Mouse (Mus musculus) thymus, postnatal 14 days (tissue): ENCODE data around the gene Catip.
"Not testable (repeated sequence)": the region's sequence is repeated elsewhere in the genome, so short reads cannot be mapped to it uniquely, and the experiment has no call there.

Source experiments
- DNase-seq: peaks from one replicate; pipeline ENCODE4 v3.0.0; 2021

The Catip gene

GRCm38 (mm10) chr1:74361812-74362211 is at the start of gene Catip:
TSS of gene Catip (plus strand) at chr1:74362108.
- peak; percentile 70 for DNase-seq

GRCm38 (mm10) chr1:74313049-74313692 is 48.7 kb upstream of the Catip start:
- peak; percentile 78 for DNase-seq

GRCm38 (mm10) chr1:74314796-74315195 is 47.1 kb upstream of the Catip start:
- DNase-seq: no peak

GRCm38 (mm10) chr1:74316114-74316827 is 45.6 kb upstream of the Catip start:
- DNase-seq: no peak

- no peak for DNase-seq
These were observed 43.2 kb upstream of the Catip start for GRCm38 (mm10) chr1:74318711-74319110.

GRCm38 (mm10) chr1:74321396-74321795 is 40.5 kb upstream of the Catip start:
- DNase-seq: no peak

GRCm38 (mm10) chr1:74326916-74327315 is 35.0 kb upstream of the Catip start:
- not testable (repeated sequence) for DNase-seq

GRCm38 (mm10) chr1:74329899-74330431 is 31.9 kb upstream of the Catip start:
- DNase-seq: no peak

- DNase-seq: no peak
These were observed 30.7 kb upstream of the Catip start for GRCm38 (mm10) chr1:74331046-74331681.

- peak; percentile 97 for DNase-seq
These were observed 29.6 kb upstream of the Catip start for GRCm38 (mm10) chr1:74332241-74332763.

- peak; percentile 22 for DNase-seq
These were observed 29.0 kb upstream of the Catip start for GRCm38 (mm10) chr1:74332930-74333329.

- no peak for DNase-seq
These were observed 27.3 kb upstream of the Catip start for GRCm38 (mm10) chr1:74334607-74335006.

- no peak for DNase-seq
These were observed 26.9 kb upstream of the Catip start for GRCm38 (mm10) chr1:74335033-74335432.

GRCm38 (mm10) chr1:74335436-74336170 is 26.3 kb upstream of the Catip start:
- no peak for DNase-seq

- no peak for DNase-seq
These were observed 24.6 kb upstream of the Catip start for GRCm38 (mm10) chr1:74337241-74337771.

GRCm38 (mm10) chr1:74338013-74338412 is 23.9 kb upstream of the Catip start:
- DNase-seq: no peak

GRCm38 (mm10) chr1:74338626-74339025 is 23.3 kb upstream of the Catip start:
- no peak for DNase-seq

GRCm38 (mm10) chr1:74339917-74340316 is 22.0 kb upstream of the Catip start:
- DNase-seq: no peak

GRCm38 (mm10) chr1:74340361-74340764 is 21.5 kb upstream of the Catip start:
- no peak for DNase-seq

GRCm38 (mm10) chr1:74340992-74341391 is 20.9 kb upstream of the Catip start:
- DNase-seq: not testable (repeated sequence)

GRCm38 (mm10) chr1:74341898-74342297 is 20.0 kb upstream of the Catip start:
- DNase-seq: no peak

GRCm38 (mm10) chr1:74342308-74342707 is 19.6 kb upstream of the Catip start:
- no peak for DNase-seq
